Mouse (Mus musculus): ENCODE measurements around the gene Gm43064. TPM values are rescaled to one million over a fixed set of nuclear protein-coding genes. Genes with fewer than 3 reads are reported as not detected.
A peak's percentile ranks its signal among the peaks of the same experiment; 100 is the strongest.

The Gm43064 gene
- polyA plus RNA-seq (2015; fragmentation: Nextera tagmentation; extraction: Ambion mirVana) = 0.31 TPM in 1 of 2 replicates, not detected in the other

DNA sequence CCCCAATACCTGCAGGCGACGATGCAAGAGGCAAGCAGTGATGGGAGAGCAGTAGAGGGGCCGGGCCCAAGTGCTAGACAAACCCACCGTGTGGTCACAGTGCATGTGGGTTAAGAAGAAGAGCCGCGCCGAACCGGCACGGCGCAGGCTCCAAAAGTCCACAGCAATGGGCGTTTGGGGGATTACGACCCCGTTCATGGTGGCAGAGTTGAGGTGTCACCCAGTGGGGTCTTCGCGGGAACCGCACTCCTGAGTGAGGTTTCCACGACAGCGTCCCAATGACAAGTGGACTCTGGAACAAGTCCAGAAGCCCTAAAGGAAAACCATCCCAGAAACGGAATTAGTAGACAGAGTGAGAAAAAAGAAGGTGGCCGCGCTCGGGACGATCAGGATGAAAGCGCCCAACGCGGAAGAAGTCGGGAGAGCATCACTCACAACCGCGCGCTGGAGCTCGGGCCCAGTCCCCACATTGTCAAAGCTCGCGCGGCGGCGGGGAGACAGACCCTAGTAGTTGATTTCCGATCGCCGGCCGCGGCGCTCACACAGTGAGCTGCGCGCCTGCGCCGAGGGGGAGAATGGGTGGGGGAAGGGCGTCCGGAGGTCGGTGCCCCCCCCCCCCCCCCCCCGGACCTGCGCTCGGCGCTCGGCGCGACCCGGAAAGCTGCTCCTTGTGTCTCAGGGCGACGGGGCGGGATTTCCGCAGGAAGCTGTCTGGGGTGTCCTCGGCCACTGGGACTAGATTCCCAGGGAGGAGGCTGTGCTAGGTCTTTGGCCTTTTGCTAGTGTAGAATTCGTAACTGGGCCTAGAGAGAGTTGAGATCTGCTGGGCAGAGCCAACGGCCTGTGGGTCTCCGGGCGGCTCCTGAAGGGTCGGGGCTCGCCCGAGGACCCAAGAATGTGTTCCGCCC, at the start of gene Gm43064, which contains the start of the genes Dclre1b and Ap4b1:
Gene Gm43064 (plus strand): TSS at position 683 of the 908 bp plus-strand sequence.
Gene Dclre1b (minus strand): TSS at position 554 of the 908 bp plus-strand sequence.
Gene Ap4b1 (plus strand): TSS at position 630 of the 908 bp plus-strand sequence.
- DNase-seq (ENCODE audit: low spot score) = peak; percentile 96
- Histone ChIP-seq H3K4me2 (replicated peaks; ENCODE audit: low read depth, low read length) (peak within 1 kb of the TSS; percentile 75), H3K4me3 (ENCODE audit: low read depth, low read length) (peak within 1 kb of the TSS; percentile 72), H3K4me1 (ENCODE audit: insufficient read depth, low read depth, low read length) (peaks cover 7% of the 10 kb centered on the region; the same call in 1 of the 2 replicates), H3K36me3 (ENCODE audit: insufficient read depth, low read length) (peaks cover 4% of the 10 kb centered on the region; the same call in 1 of the 2 replicates), H3K9ac (replicated peaks; ENCODE audit: low read depth) (peak within 1 kb of the TSS; percentile 91), H3K27ac (ENCODE audit: low read length) (peak within 1 kb of the TSS; percentile 99), H3K9me3 (ENCODE audit: low read length) (no peaks in the 10 kb centered on the region), H3K27me3 (replicated peaks; ENCODE audit: insufficient read depth, low read length) (no peaks in the 10 kb centered on the region)
- under 1% methylated on average over 55 of the region's 70 CpGs for WGBS
- peak; percentile 96 for ATAC-seq
- TF ChIP-seq CTCF (IDR thresholded peaks at IDR 0.05) (0 out of 2 replicates have a peak, but pooled peaks have one; percentile 1), EP300 (IDR thresholded peaks at IDR 0.05) (no peak)

DNA sequence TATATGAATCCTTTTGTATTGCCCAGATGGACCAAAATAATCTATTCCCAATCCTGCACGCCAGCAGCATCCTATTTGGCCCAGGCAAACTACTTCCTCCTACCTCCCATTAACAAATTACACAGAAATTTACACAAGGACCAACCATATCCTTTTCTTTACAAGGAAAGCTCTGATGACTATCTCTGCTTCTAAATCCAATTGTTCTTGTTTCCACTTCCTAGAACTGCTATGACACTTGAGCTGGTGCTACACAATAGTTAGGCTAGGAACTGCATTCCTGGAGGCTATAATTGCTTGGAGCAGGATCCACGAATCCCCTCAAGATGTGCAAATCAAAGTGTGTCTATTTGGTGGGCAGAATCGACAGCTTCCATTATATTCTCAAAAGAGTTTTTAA, 42.6 kb upstream of the Gm43064 start:
- Histone ChIP-seq H3K27me3 (replicated peaks; ENCODE audit: insufficient read depth, low read length) (no peaks in the 10 kb centered on the region), H3K4me3 (ENCODE audit: low read depth, low read length) (no peak overlapping the region), H3K4me1 (ENCODE audit: insufficient read depth, low read depth, low read length) (peaks cover 12% of the 10 kb centered on the region), H3K4me2 (replicated peaks; ENCODE audit: low read depth, low read length) (no peak overlapping the region), H3K9me3 (ENCODE audit: low read length) (no peaks in the 10 kb centered on the region), H3K9ac (replicated peaks; ENCODE audit: low read depth) (no peak overlapping the region), H3K36me3 (ENCODE audit: insufficient read depth, low read length) (peaks cover 26% of the 10 kb centered on the region), H3K27ac (ENCODE audit: low read length) (no peak overlapping the region)
- WGBS = 71% methylated on average over 3 of the region's 3 CpGs
- ATAC-seq (peak; percentile 52), DNase-seq (ENCODE audit: low spot score) (peak; percentile 57)
- peak; percentile 81 for TF ChIP-seq EP300 (IDR thresholded peaks at IDR 0.05)
- no peak for TF ChIP-seq CTCF (IDR thresholded peaks at IDR 0.05)

DNA sequence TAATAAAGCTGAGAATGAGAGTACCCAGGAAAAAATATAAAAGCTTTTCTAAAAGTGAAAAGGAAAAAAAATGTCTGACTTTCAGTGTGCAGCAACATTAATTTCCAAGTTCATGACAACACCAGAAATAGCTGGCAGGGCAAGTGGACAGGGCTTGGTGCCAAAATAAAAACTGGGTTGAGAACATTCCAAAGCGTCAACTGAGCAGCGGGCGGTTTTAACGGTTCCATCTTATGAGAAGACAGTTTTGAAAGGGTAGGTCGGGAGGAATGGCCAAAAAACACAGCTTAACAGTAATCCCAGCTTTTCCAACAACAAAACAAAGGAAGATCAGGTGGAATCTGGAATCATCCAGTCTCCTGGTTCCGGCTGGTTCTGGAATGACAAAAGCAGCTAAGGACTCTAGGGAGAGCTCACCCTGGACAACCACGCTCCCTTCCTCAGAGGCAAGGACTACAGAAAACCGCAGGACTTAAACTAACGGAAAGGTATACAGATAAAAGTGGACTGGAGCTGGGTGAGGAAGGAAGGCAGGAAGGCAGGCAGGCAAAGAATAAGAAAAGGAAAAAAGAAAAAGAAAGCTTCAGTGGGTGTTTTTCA, 37.7 kb upstream of the Gm43064 start:
- peaks cover 3% of the 10 kb centered on the region; the same call in 1 of the 2 replicates for H3K36me3 ChIP-seq (ENCODE audit: insufficient read depth, low read length)
- no peak overlapping the region for H3K9ac ChIP-seq (replicated peaks; ENCODE audit: low read depth)
- TF ChIP-seq CTCF (IDR thresholded peaks at IDR 0.05) (no peak), EP300 (IDR thresholded peaks at IDR 0.05) (peak; percentile 14; the same call in 1 of the 2 replicates)
- H3K27me3 ChIP-seq (replicated peaks; ENCODE audit: insufficient read depth, low read length) = no peaks in the 10 kb centered on the region
- H3K27ac ChIP-seq (ENCODE audit: low read length) = peak overlapping the region; percentile 63
- WGBS = 26% methylated on average over 9 of the region's 9 CpGs
- peaks cover 32% of the 10 kb centered on the region for H3K4me1 ChIP-seq (ENCODE audit: insufficient read depth, low read depth, low read length)
- no peaks in the 10 kb centered on the region for H3K9me3 ChIP-seq (ENCODE audit: low read length)
- H3K4me3 ChIP-seq (ENCODE audit: low read depth, low read length) = 0 out of 2 replicates have a peak overlapping the region, but pooled peaks have one; percentile 3
- ATAC-seq = peak; percentile 74
- DNase-seq (ENCODE audit: low spot score) = peak; percentile 83
- peak overlapping the region; percentile 39 for H3K4me2 ChIP-seq (replicated peaks; ENCODE audit: low read depth, low read length)

DNA sequence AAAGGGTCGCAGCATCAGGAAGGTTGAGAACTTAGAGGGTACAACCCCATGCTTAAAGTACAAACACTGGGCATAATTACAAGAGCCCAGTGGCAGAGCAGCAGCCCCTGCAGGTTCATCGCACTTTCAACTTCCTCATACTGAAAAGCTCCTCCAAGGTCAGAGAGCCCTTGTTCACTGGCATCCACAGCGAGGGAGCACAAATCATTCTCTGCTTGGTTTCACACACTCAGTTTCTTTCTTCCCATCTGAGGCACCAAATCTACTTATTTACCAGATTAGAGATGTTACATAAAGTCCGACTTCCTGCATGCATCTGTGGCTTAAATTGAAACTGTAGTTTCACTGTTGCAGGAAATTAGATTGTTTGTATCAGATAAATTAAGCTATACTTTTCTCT, 36.5 kb upstream of the Gm43064 start:
- H3K9ac ChIP-seq (replicated peaks; ENCODE audit: low read depth) = no peak overlapping the region
- peaks cover 13% of the 10 kb centered on the region for H3K36me3 ChIP-seq (ENCODE audit: insufficient read depth, low read length)
- H3K27ac ChIP-seq (ENCODE audit: low read length) = peak overlapping the region; percentile 22; the same call in 1 of the 2 replicates
- no peaks in the 10 kb centered on the region for H3K27me3 ChIP-seq (replicated peaks; ENCODE audit: insufficient read depth, low read length)
- ATAC-seq = no peak
- DNase-seq (ENCODE audit: low spot score) = no peak
- H3K4me3 ChIP-seq (ENCODE audit: low read depth, low read length) = no peak overlapping the region
- TF ChIP-seq EP300 (IDR thresholded peaks at IDR 0.05) (no peak), CTCF (IDR thresholded peaks at IDR 0.05) (no peak)
- H3K9me3 ChIP-seq (ENCODE audit: low read length) = no peaks in the 10 kb centered on the region
- H3K4me2 ChIP-seq (replicated peaks; ENCODE audit: low read depth, low read length) = no peak overlapping the region
- peaks cover 32% of the 10 kb centered on the region for H3K4me1 ChIP-seq (ENCODE audit: insufficient read depth, low read depth, low read length)
- WGBS = 56% methylated on average over 4 of the region's 4 CpGs

DNA sequence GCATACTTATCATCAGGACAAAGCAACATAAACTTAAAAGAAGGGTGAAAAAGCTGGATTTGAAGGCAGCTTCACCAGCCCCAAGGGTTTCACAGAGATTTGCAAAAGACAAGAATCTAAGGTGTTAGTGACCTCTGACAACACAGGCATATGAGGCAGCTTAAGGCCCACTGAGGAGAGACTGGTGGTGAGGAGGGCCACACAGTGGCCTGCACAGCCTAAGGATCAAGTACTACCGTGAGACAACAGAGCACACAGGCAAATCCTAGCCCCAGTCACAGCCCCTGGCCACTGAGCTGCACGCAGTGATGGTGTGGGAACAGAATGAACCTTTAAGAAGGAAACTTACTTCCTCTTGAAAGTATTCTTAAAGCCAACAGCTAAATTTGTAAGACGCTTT, 35.9 kb upstream of the Gm43064 start:
- no peak overlapping the region for H3K4me3 ChIP-seq (ENCODE audit: low read depth, low read length)
- no peaks in the 10 kb centered on the region for H3K27me3 ChIP-seq (replicated peaks; ENCODE audit: insufficient read depth, low read length)
- H3K9me3 ChIP-seq (ENCODE audit: low read length) = no peaks in the 10 kb centered on the region
- peaks cover 32% of the 10 kb centered on the region for H3K4me1 ChIP-seq (ENCODE audit: insufficient read depth, low read depth, low read length)
- H3K36me3 ChIP-seq (ENCODE audit: insufficient read depth, low read length) = peaks cover 17% of the 10 kb centered on the region
- no peak for DNase-seq (ENCODE audit: low spot score)
- TF ChIP-seq CTCF (IDR thresholded peaks at IDR 0.05) (no peak), EP300 (IDR thresholded peaks at IDR 0.05) (no peak)
- no peak overlapping the region for H3K4me2 ChIP-seq (replicated peaks; ENCODE audit: low read depth, low read length)
- peak overlapping the region; percentile 22 for H3K27ac ChIP-seq (ENCODE audit: low read length)
- WGBS = 61% methylated on average over 3 of the region's 3 CpGs
- ATAC-seq = no peak
- no peak overlapping the region for H3K9ac ChIP-seq (replicated peaks; ENCODE audit: low read depth)

DNA sequence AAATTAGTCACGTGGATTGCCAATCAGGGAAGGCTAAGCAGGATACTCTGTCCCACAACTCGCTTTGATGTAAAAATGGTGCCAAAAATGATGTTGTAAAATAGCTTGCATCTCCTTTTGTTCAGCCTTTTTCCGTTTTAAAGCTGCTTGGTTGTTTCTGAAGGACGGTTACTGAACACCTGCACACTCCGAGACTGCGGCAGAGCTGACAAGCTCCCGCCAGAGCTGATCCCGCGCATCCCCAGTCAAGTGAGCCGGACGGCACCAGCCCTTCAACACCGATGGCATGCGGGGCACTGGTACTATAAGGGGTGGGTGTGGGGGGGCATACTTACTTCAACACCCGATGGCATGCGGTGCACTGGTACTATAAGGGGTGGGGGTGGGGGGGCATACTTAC, 35.4 kb upstream of the Gm43064 start:
- Histone ChIP-seq H3K9me3 (ENCODE audit: low read length) (no peaks in the 10 kb centered on the region), H3K27me3 (replicated peaks; ENCODE audit: insufficient read depth, low read length) (no peaks in the 10 kb centered on the region), H3K9ac (replicated peaks; ENCODE audit: low read depth) (no peak overlapping the region), H3K27ac (ENCODE audit: low read length) (no peak overlapping the region), H3K36me3 (ENCODE audit: insufficient read depth, low read length) (peaks cover 17% of the 10 kb centered on the region), H3K4me3 (ENCODE audit: low read depth, low read length) (no peak overlapping the region), H3K4me1 (ENCODE audit: insufficient read depth, low read depth, low read length) (peaks cover 32% of the 10 kb centered on the region), H3K4me2 (replicated peaks; ENCODE audit: low read depth, low read length) (no peak overlapping the region)
- WGBS = 78% methylated on average over 15 of the region's 15 CpGs
- TF ChIP-seq CTCF (IDR thresholded peaks at IDR 0.05) (no peak), EP300 (IDR thresholded peaks at IDR 0.05) (no peak)
- ATAC-seq (no peak), DNase-seq (ENCODE audit: low spot score) (no peak)
